Mouse (Mus musculus) small intestine, adult 2 months (tissue): Measurements from ENCODE around the gene Olfr288. TPM values are rescaled to one million over a fixed set of nuclear protein-coding genes. Genes with fewer than 3 reads are reported as not detected.
A peak's percentile ranks its signal among the peaks of the same experiment; 100 is the strongest.

Experiments used
- H3K27ac ChIP-seq: fragments of 200-500 bp; 2 replicates; pipeline ENCODE4 v1.5.1; 2012; ENCODE audit warnings: low read depth, low read length, control low read depth, inconsistent platforms; ENCODE audit not compliant: insufficient read depth
- H3K27me3 ChIP-seq: fragments of 200-500 bp; 2 replicates; pipeline ENCODE4 v1.6.1; 2012; ENCODE audit warnings: mild to moderate bottlenecking, moderate library complexity, low read length, inconsistent platforms; ENCODE audit not compliant: control insufficient read depth, insufficient read depth
- H3K36me3 ChIP-seq: fragments of 200-500 bp; 2 replicates; pipeline ENCODE4 v1.6.1; 2012; ENCODE audit warnings: mild to moderate bottlenecking, low read length, control low read depth, inconsistent platforms; ENCODE audit not compliant: control insufficient read depth, insufficient read depth
- H3K4me1 ChIP-seq: fragments of 200-500 bp; 2 replicates; pipeline ENCODE4 v1.6.1; 2012; ENCODE audit warnings: low read length, inconsistent platforms, mixed read lengths; ENCODE audit not compliant: control insufficient read depth, insufficient read depth, insufficient read length
- H3K4me3 ChIP-seq: fragments of 200-500 bp; 2 replicates; pipeline ENCODE4 v1.5.1; 2012; ENCODE audit warnings: low read depth, mild to moderate bottlenecking, control low read depth, inconsistent platforms, low read length, moderate library complexity
- CTCF ChIP-seq: fragments of 200-500 bp; IDR thresholded peaks from 2 replicates; pipeline ENCODE4 v1.5.1; 2012; ENCODE audit warnings: low read depth, mild to moderate bottlenecking, control low read depth, inconsistent platforms, low read length, moderate library complexity, mixed read lengths; ENCODE audit not compliant: insufficient replicate concordance, insufficient read length; ENCODE audit errors: extremely low read depth
- POLR2A ChIP-seq: fragments of 200-500 bp; IDR thresholded peaks from 2 replicates; pipeline ENCODE4 v1.6.1; 2012; ENCODE audit warnings: low read depth, mild to moderate bottlenecking, control low read depth, inconsistent platforms, low read length, moderate library complexity
- WGBS: fragments of 180-500 bp; shearing (Covaris S2); methylation state at CpG from one replicate; pipeline ENCODE4 v1.1.7; 2018; 5-methylcytosine and 5-hydroxymethylcytosine counted together
- polyA plus RNA-seq: library from polyadenylated mRNA; depleted of rRNA; stranded (reverse); fragments of >200 nt; gene quantifications from 2 replicates; pipeline ENCODE4 v1.2.3, GENCODE M21; 2012

Olfr288 gene
- polyA plus RNA-seq, 1 experiment: not detected

DNA sequence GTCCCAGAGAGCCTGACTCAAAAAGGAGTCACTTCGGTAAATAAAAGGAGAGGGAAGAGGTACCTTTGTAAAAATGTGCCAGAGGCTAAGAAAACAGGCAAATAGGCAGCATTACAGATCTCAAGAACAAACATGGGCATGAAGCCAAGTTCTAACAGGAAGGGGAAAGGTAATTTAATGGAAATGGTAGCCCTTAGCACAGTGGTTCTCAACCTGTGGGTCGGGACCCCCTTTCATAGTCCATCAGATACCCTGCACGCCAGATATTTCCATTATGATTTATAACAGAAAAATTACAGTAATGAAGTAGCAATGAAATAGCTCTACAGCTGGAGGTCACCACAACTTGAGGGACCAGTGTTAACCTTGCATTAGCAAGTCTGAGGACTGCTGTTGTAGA, 18.0 kb downstream of the Olfr288 start:
- 32% methylated on average over 3 of the region's 3 CpGs for WGBS
- H3K27ac ChIP-seq: no peak overlapping the region
- H3K4me1 ChIP-seq: no peaks in the 10 kb centered on the region; the same call in 1 of the 2 replicates
- H3K27me3 ChIP-seq: peaks cover 2% of the 10 kb centered on the region; the same call in 1 of the 2 replicates
- no peak for TF ChIP-seq POLR2A
- TF ChIP-seq CTCF: no peak
- H3K36me3 ChIP-seq: no peaks in the 10 kb centered on the region
- no peak overlapping the region for H3K4me3 ChIP-seq

GRCm38 (mm10) chr15:98173821-98174220, 21.5 kb downstream of the Olfr288 start:
- WGBS: 42% methylated on average over 8 of the region's 8 CpGs
- H3K27me3 ChIP-seq: no peaks in the 10 kb centered on the region

GRCm38 (mm10) chr15:98172113-98172512, 23.2 kb downstream of the Olfr288 start:
- Histone ChIP-seq H3K4me1 (peaks cover 10% of the 10 kb centered on the region), H3K27ac (no peak overlapping the region), H3K4me3 (no peak overlapping the region), H3K36me3 (no peaks in the 10 kb centered on the region), H3K27me3 (peaks cover 16% of the 10 kb centered on the region)
- WGBS: 28% methylated on average over 5 of the region's 5 CpGs
- TF ChIP-seq CTCF: no peak
- TF ChIP-seq POLR2A: no peak

More at GRCm38 (mm10) chr15:98173821-98174220, 21.5 kb downstream of the Olfr288 start:
- Histone ChIP-seq H3K27ac (no peak overlapping the region), H3K4me1 (peaks cover 3% of the 10 kb centered on the region; the same call in 1 of the 2 replicates), H3K36me3 (no peaks in the 10 kb centered on the region), H3K4me3 (no peak overlapping the region)
- TF ChIP-seq CTCF (no peak), POLR2A (no peak)

GRCm38 (mm10) chr15:98170917-98171316, 24.4 kb downstream of the Olfr288 start:
- H3K4me3 ChIP-seq: no peak overlapping the region
- peaks cover 10% of the 10 kb centered on the region for H3K4me1 ChIP-seq
- TF ChIP-seq POLR2A (no peak), CTCF (no peak)
- WGBS: 76% methylated on average over 9 of the region's 9 CpGs
- H3K27ac ChIP-seq: no peak overlapping the region
- H3K36me3 ChIP-seq: no peaks in the 10 kb centered on the region
- peaks cover 19% of the 10 kb centered on the region for H3K27me3 ChIP-seq

- H3K27ac ChIP-seq: no peak overlapping the region
- H3K27me3 ChIP-seq: peaks cover 23% of the 10 kb centered on the region
- WGBS: 17% methylated on average over 7 of the region's 7 CpGs
- TF ChIP-seq POLR2A (no peak), CTCF (no peak)
- peaks cover 10% of the 10 kb centered on the region for H3K4me1 ChIP-seq
- no peak overlapping the region for H3K4me3 ChIP-seq
- H3K36me3 ChIP-seq: no peaks in the 10 kb centered on the region
These were observed 25.0 kb downstream of the Olfr288 start for GRCm38 (mm10) chr15:98170365-98170764.

GRCm38 (mm10) chr15:98168622-98169004, 26.7 kb downstream of the Olfr288 start:
- H3K4me3 ChIP-seq: no peak overlapping the region
- H3K4me1 ChIP-seq: peaks cover 10% of the 10 kb centered on the region
- no peak for TF ChIP-seq POLR2A
- no peak for TF ChIP-seq CTCF
- no peak overlapping the region for H3K27ac ChIP-seq
- WGBS: 22% methylated on average over 19 of the region's 19 CpGs
- peaks cover 25% of the 10 kb centered on the region for H3K27me3 ChIP-seq
- no peaks in the 10 kb centered on the region for H3K36me3 ChIP-seq

DNA sequence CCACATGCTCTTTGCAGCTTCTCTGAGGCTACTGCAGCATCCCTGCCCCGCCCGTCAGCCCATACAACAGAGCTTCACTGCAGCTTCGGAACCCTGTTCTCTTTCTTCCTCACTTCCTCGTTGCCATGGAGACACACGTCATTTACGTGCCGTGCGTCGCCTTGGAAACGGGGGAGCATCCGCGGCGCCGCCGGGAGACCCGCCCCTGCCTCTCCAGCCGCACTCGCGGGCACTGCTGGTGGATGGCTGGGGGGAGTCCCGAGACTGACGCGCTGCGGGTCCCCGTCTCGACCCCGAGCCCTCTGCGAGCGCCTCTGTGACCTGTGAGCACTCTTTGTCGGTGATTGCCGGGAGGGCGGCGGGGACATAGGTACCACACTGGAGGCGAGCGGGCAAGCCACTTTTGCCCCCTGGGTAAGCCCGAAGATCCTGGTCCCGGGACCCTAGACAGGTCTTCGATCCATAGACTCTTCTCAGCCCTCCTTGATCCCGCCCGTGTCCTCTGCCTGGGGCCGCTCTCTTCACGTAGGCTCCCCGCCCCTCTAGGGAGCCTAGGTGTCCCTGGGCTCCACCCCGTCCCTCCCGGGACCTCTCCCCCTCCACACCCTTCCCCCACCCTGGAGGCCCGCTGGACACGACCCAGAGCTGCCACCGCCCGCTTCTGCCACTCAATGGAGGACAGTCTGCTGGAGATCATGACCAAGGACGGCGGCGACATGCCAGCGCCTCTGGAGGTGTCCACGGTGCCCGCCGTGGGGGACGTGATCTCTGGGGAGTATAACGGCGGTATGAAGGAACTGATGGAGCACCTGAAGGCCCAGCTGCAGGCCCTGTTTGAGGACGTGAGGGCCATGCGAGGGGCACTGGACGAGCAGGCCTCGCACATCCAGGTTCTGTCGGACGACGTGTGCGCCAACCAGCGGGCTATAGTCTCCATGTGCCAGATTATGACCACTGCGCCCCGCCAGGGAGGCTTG, 27.4 kb downstream of the Olfr288 start:
- WGBS: 6% methylated on average over 69 of the region's 69 CpGs
- peaks cover 25% of the 10 kb centered on the region for H3K27me3 ChIP-seq

More for the DNA sequence above, 27.4 kb downstream of the Olfr288 start:
- no peak for TF ChIP-seq CTCF
- TF ChIP-seq POLR2A: no peak
- Histone ChIP-seq H3K36me3 (no peaks in the 10 kb centered on the region), H3K27ac (no peak overlapping the region), H3K4me1 (peaks cover 10% of the 10 kb centered on the region), H3K4me3 (peak overlapping the region; percentile 37)
